Comparison of ENCODE assay signal across 8 mouse cellular contexts in genomic region chr19:4047859-4048258, GRCm38 (mm10). TPM values are rescaled to one million over a fixed set of nuclear protein-coding genes. Genes with fewer than 3 reads are reported as not detected.
A peak's percentile ranks its signal among the peaks of the same experiment; 100 is the strongest.
DNase-seq lines count a peak whose midpoint lies in the region; ATAC-seq and TF ChIP-seq lines count a peak whose summit lies in the region.

No protein-coding gene starts in this region.

- H3K4me3 ChIP-seq in lung, adult 2 months (replicated peaks; ENCODE audit: extremely low read depth, low read depth, low read length) = no peak overlapping the region

- ATAC-seq in activated CD4-positive, CD25-positive, alpha-beta regulatory T cell, adult 4 months = no peak

- TF ChIP-seq POLR2A in lung, adult 2 months (IDR thresholded peaks at IDR 0.05; ENCODE audit: borderline replicate concordance, extremely low read depth, low read depth, low read length) = no peak

- 10% methylated on average over 4 of the region's 4 CpGs for WGBS in lung, adult 2 months

- peak; percentile 87 for DNase-seq in 3T3-L1 (ENCODE audit: low read depth, low spot score)
- DNase-seq in CD8-positive naive resting alpha-beta T cell, adult 2 months (ENCODE audit: low read depth in 2 of 2, low spot score in 2 of 2) = peak; percentile 81 to 86
- peak; percentile 80 for DNase-seq in c-Kit-negative CD71-positive TER-119-positive erythroid progenitor cells, embryonic 14.5 days (ENCODE audit: low read depth, low spot score)
- DNase-seq in forelimb bud, embryonic 11.5 days (ENCODE audit: low read depth, low spot score) = peak; percentile 85
- DNase-seq in kidney, postnatal 36 days = peak; percentile 85 to 95
- peak; percentile 80 for DNase-seq in lung, adult 2 months
- peak; percentile 34 to 41 for DNase-seq in right cerebral cortex, postnatal 36 days (ENCODE audit: low spot score in 2 of 2)

- peak; percentile 77 for TF ChIP-seq CTCF in lung, adult 2 months (IDR thresholded peaks at IDR 0.05; ENCODE audit: insufficient read depth, low read length)

- peaks cover 7% of the 10 kb centered on the region for H3K4me1 ChIP-seq in lung, adult 2 months (ENCODE audit: control insufficient read depth, insufficient read depth, low read length)

RNA-seq across cellular contexts. Expression of gene Gstp2, which starts 2.0 kb away (rescaled TPM):
- polyA plus RNA-seq in lung, adult 2 months (2012; rRNA removed) = 47.4 and 87.8 TPM in 2 replicates
- polyA plus RNA-seq in activated CD4-positive, CD25-positive, alpha-beta regulatory T cell, adult 4 months (2017; shearing (Covaris generic)) = 10 to 100 TPM; 11.1 to 23.5 TPM

RNA-seq across cellular contexts. Expression of gene Gstp1, which starts 10.1 kb away (rescaled TPM):
- 480 and 656 TPM in 2 replicates for polyA plus RNA-seq in lung, adult 2 months (2012; rRNA removed)
- 100 to 1,000 TPM; 481 to 485 TPM for polyA plus RNA-seq in activated CD4-positive, CD25-positive, alpha-beta regulatory T cell, adult 4 months (2017; shearing (Covaris generic))

RNA-seq across cellular contexts. Expression of gene Gstp3, which starts 11.5 kb away (rescaled TPM):
- 14.4 and 15.9 TPM in 2 replicates for polyA plus RNA-seq in lung, adult 2 months (2012; rRNA removed)
- 100 to 1,000 TPM; 202 to 218 TPM for polyA plus RNA-seq in activated CD4-positive, CD25-positive, alpha-beta regulatory T cell, adult 4 months (2017; shearing (Covaris generic))

RNA-seq across cellular contexts. Expression of gene Cabp2, which starts 33.5 kb away (rescaled TPM):
- polyA plus RNA-seq in lung, adult 2 months (2012; rRNA removed) = 0.86 and 0.91 TPM in 2 replicates
- not detected for polyA plus RNA-seq in activated CD4-positive, CD25-positive, alpha-beta regulatory T cell, adult 4 months (2017; shearing (Covaris generic))

RNA-seq across cellular contexts. Expression of gene Ndufv1, which starts 35.3 kb away (rescaled TPM):
- polyA plus RNA-seq in lung, adult 2 months (2012; rRNA removed) = 99.4 and 127 TPM in 2 replicates
- 100 to 1,000 TPM; 129 to 134 TPM for polyA plus RNA-seq in activated CD4-positive, CD25-positive, alpha-beta regulatory T cell, adult 4 months (2017; shearing (Covaris generic))

Comparison
In these comparisons a context has a peak if more than half of its experiments do, and no peak if none do; other contexts are left out.
1. DNase-seq: peak in every context shown above with its lines; median percentile 90 in kidney, postnatal 36 days; 87 in 3T3-L1; 85 in forelimb bud, embryonic 11.5 days; 84 in CD8-positive naive resting alpha-beta T cell, adult 2 months; 80 in c-Kit-negative CD71-positive TER-119-positive erythroid progenitor cells, embryonic 14.5 days; 80 in lung, adult 2 months; 38 in right cerebral cortex, postnatal 36 days.
2. RNA of gene Gstp3, which starts 11.5 kb away (polyA plus RNA-seq): 202 to 218 TPM in activated CD4-positive, CD25-positive, alpha-beta regulatory T cell, adult 4 months; 14.4 to 15.9 TPM in lung, adult 2 months; every median in the first group is over 10 times any median in the second.